Mouse (Mus musculus) megakaryocyte, embryonic 14.5 days (primary cell): ENCODE measurements around the gene Scand1. TPM values are rescaled to one million over a fixed set of nuclear protein-coding genes. Genes with fewer than 3 reads are reported as not detected.
A peak's percentile ranks its signal among the peaks of the same experiment; 100 is the strongest.

ENCODE experiments used
- H3K27me3 ChIP-seq: replicated peaks from 2 replicates; pipeline ENCODE3; 2012; ENCODE audit warnings: inconsistent platforms
- H3K36me3 ChIP-seq: replicated peaks from 2 replicates; pipeline ENCODE3; 2012; ENCODE audit warnings: low read length, inconsistent platforms, mixed read lengths
- H3K4me1 ChIP-seq: 2 replicates; pipeline ENCODE4 v1.6.1; 2012; ENCODE audit warnings: inconsistent platforms
- H3K4me3 ChIP-seq: replicated peaks from 2 replicates; pipeline ENCODE3; 2012; ENCODE audit warnings: moderate library complexity, mild to moderate bottlenecking, inconsistent platforms
- H3K9me3 ChIP-seq: 2 replicates; pipeline ENCODE4 v1.6.1; 2012; ENCODE audit warnings: inconsistent platforms
- FLI1 ChIP-seq: IDR thresholded peaks from 2 replicates; pipeline ENCODE4 v1.6.1; 2012; ENCODE audit warnings: low read length, inconsistent platforms, mixed read lengths
- GATA1 ChIP-seq: IDR thresholded peaks from 3 replicates; pipeline ENCODE4 v1.6.1; 2012; ENCODE audit warnings: mixed read lengths, low read length, inconsistent platforms, borderline replicate concordance
- polyA plus RNA-seq: library from polyadenylated mRNA; stranded (reverse); fragments of >175 nt; gene quantifications from 2 replicates; pipeline ENCODE4 v1.2.3, GENCODE M21; 2012; ENCODE audit warnings: low replicate concordance; ENCODE audit not compliant: insufficient read depth

Gene Scand1
- polyA plus RNA-seq, 1 experiment: 797 TPM

GRCm38 (mm10) chr2:156331446-156331965 is 19.0 kb upstream of the Scand1 start:
- no peak for TF ChIP-seq GATA1
- no peak for TF ChIP-seq FLI1
- Histone ChIP-seq H3K9me3 (peaks cover 16% of the 10 kb centered on the region), H3K36me3 (peaks cover 15% of the 10 kb centered on the region), H3K4me1 (no peaks in the 10 kb centered on the region; the same call in 1 of the 2 replicates), H3K27me3 (peaks cover 33% of the 10 kb centered on the region), H3K4me3 (no peak overlapping the region)

DNA sequence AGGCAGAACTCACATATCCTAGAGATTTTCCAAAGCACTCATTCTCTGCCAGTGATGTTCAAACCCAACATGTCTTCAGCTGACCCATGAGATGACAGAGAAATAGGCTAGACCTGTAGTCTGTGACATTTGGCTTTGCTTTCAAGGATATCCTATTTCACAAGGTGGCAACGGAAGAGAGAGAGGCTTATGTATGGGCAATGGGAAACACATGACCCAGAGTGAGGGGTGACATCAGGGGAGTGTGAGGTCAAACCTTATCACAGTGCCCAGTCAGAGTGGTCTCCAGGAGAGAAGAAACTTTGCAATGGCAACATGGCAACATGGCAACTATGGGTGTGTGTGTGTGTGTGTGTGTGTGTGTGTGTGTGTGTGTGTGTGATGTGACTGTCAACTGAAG is 18.2 kb upstream of the Scand1 start:
- Histone ChIP-seq H3K9me3 (peaks cover 16% of the 10 kb centered on the region), H3K4me3 (no peak overlapping the region), H3K4me1 (no peaks in the 10 kb centered on the region; the same call in 1 of the 2 replicates), H3K36me3 (peaks cover 15% of the 10 kb centered on the region), H3K27me3 (peaks cover 31% of the 10 kb centered on the region)
- TF ChIP-seq GATA1: no peak
- TF ChIP-seq FLI1: no peak

GRCm38 (mm10) chr2:156324681-156325080 is 12.2 kb upstream of the Scand1 start:
- TF ChIP-seq GATA1 (no peak), FLI1 (no peak)
- peaks cover 7% of the 10 kb centered on the region for H3K27me3 ChIP-seq
- H3K36me3 ChIP-seq: peaks cover 27% of the 10 kb centered on the region
- H3K4me1 ChIP-seq: peaks cover 40% of the 10 kb centered on the region
- H3K9me3 ChIP-seq: peaks cover 24% of the 10 kb centered on the region
- peak overlapping the region; percentile 83 for H3K4me3 ChIP-seq

DNA sequence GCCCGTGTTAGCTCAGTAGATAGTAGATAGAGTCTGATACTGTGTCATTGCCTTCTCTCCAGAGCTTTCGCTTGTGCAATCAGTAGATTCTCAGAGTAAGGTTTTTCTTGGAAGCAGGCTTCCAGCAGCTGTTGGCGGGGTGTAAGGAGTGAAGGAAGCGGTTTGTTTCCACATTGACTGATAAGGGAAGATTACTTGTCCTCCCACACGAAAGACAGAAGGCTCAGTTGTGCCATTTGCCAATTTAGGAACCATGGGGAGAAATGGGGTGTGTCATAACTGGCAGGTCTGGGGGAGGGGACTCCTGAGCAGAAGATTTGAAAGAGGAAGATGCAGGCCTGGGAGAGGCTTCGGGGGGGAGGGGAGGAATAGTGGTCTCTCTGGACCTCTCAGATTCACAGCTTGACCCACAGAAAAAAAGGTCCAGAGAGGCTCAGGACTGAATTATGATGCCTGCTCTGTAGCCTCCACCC is 11.6 kb upstream of the Scand1 start:
- H3K36me3 ChIP-seq: peaks cover 27% of the 10 kb centered on the region
- H3K4me1 ChIP-seq: peaks cover 40% of the 10 kb centered on the region
- H3K4me3 ChIP-seq: peak overlapping the region; percentile 83
- peaks cover 18% of the 10 kb centered on the region for H3K9me3 ChIP-seq
- TF ChIP-seq FLI1 (no peak), GATA1 (no peak)
- H3K27me3 ChIP-seq: peaks cover 9% of the 10 kb centered on the region

DNA sequence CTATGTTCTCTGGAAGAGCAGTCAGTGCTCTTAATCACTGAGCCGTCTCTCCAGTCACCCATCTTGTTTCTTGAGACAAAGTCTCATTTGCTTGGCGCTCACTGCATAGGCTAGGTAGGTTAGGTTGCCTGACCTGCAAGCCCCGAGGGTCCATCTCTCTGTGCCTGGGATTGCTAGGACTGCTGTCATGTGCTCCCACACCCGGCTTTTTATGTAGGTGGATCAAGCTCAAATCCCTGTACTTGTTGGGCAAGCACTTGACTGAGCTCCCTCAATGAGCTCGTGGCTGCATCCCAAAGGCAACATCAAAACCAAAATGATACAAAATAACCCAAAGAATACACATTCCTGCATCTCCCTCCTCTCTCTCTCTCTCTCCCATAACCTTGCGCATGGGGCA is 9.0 kb upstream of the Scand1 start:
- peaks cover 16% of the 10 kb centered on the region for H3K36me3 ChIP-seq

DNA sequence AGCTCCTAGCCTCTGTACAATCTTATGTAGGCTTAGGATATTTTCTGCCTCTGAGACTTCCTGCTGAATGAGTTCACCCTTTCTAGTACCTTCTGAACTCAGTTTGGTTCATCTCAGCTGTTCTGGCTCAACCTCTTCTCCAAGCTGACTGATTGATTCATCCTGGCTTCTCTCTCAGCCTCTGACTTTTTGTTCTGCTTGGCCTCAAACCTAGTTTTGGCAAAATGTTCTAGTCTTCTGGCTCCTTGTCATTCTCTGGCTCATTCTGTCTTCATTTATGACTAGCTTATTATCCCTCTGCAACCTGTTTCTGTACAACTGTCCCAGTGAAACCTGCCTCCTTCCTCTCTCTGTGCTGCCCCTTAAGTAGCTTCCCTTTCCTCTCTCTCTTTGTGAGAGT is 6.0 kb upstream of the Scand1 start:
- H3K4me3 ChIP-seq: no peak overlapping the region
- H3K27me3 ChIP-seq: peaks cover 3% of the 10 kb centered on the region
- TF ChIP-seq FLI1 (no peak), GATA1 (no peak)
- peaks cover 27% of the 10 kb centered on the region for H3K36me3 ChIP-seq
- H3K9me3 ChIP-seq: peaks cover 13% of the 10 kb centered on the region
- peaks cover 44% of the 10 kb centered on the region for H3K4me1 ChIP-seq

More for the DNA sequence above, 9.0 kb upstream of the Scand1 start:
- Histone ChIP-seq H3K4me3 (no peak overlapping the region), H3K9me3 (peaks cover 7% of the 10 kb centered on the region), H3K27me3 (peaks cover 1% of the 10 kb centered on the region), H3K4me1 (peaks cover 51% of the 10 kb centered on the region)
- TF ChIP-seq GATA1 (no peak), FLI1 (no peak)

DNA sequence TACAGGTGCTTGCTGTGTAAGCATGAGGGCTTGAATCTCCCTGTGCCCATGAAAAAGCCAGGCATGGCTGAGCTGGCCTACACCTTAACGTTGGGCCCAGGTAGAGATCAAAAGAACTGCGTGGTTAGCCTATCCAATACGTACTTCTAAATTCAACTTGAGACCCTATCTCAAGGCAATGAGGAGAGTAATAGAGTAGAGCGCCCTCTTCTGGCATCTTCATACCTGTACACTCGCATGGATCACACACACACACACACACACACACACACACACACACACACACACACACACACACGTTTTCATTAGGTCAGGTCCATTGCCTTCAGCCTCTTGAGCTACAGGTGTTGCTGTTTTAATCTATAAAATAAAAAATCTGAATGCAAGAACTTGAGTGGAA is 2.3 kb upstream of the Scand1 start:
- Histone ChIP-seq H3K36me3 (peaks cover 22% of the 10 kb centered on the region), H3K9me3 (peaks cover 6% of the 10 kb centered on the region; the same call in 1 of the 2 replicates), H3K27me3 (peaks cover 3% of the 10 kb centered on the region), H3K4me1 (peaks cover 44% of the 10 kb centered on the region), H3K4me3 (no peak overlapping the region)
- TF ChIP-seq GATA1 (no peak), FLI1 (no peak)

DNA sequence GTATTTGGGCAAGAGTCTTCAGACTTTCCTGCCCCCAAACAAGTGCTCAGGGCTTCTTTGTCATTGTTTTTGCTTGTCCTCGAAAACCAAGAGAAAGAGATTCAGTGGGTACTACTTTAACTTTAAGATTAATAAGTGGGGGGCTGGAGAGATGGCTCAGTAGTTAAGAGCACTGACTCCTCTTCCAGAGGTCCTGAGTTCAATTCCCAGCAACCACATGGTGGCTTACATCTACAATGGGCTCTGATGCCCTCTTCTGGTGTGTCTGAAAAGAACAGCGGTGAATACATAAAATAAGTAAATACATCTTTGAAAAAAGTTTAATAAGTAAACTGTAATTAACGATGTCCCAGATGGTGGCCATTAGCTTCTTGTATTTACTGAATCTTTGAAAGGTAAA is 649 bp upstream of the Scand1 start:
- H3K9me3 ChIP-seq: peaks cover 6% of the 10 kb centered on the region; the same call in 1 of the 2 replicates
- TF ChIP-seq GATA1 (no peak), FLI1 (no peak)
- H3K4me3 ChIP-seq: peak overlapping the region; percentile 95

GRCm38 (mm10) chr2:156311841-156312291 is 638 bp downstream of the Scand1 start:
- TF ChIP-seq GATA1: no peak
- no peak; the same call in 1 of the 2 replicates for TF ChIP-seq FLI1
- H3K27me3 ChIP-seq: peaks cover 1% of the 10 kb centered on the region
- H3K4me1 ChIP-seq: peaks cover 33% of the 10 kb centered on the region
- peaks cover 6% of the 10 kb centered on the region; the same call in 1 of the 2 replicates for H3K9me3 ChIP-seq
- H3K36me3 ChIP-seq: peaks cover 34% of the 10 kb centered on the region
- peak overlapping the region; percentile 95 for H3K4me3 ChIP-seq

More for the DNA sequence above, 649 bp upstream of the Scand1 start:
- H3K4me1 ChIP-seq: peaks cover 39% of the 10 kb centered on the region
- H3K27me3 ChIP-seq: peaks cover 1% of the 10 kb centered on the region
- peaks cover 25% of the 10 kb centered on the region for H3K36me3 ChIP-seq

GRCm38 (mm10) chr2:156311441-156311840 is 1.1 kb downstream of the Scand1 start:
- peak overlapping the region; percentile 95 for H3K4me3 ChIP-seq
- H3K27me3 ChIP-seq: peaks cover 1% of the 10 kb centered on the region
- peaks cover 6% of the 10 kb centered on the region; the same call in 1 of the 2 replicates for H3K9me3 ChIP-seq
- peaks cover 39% of the 10 kb centered on the region for H3K36me3 ChIP-seq
- H3K4me1 ChIP-seq: peaks cover 33% of the 10 kb centered on the region
- TF ChIP-seq FLI1 (no peak), GATA1 (no peak)

- TF ChIP-seq GATA1 (no peak), FLI1 (no peak)
- Histone ChIP-seq H3K4me1 (peaks cover 28% of the 10 kb centered on the region), H3K9me3 (peaks cover 6% of the 10 kb centered on the region; the same call in 1 of the 2 replicates), H3K4me3 (no peak overlapping the region), H3K27me3 (peaks cover 1% of the 10 kb centered on the region), H3K36me3 (peaks cover 44% of the 10 kb centered on the region)
These were observed 1.6 kb downstream of the Scand1 start for GRCm38 (mm10) chr2:156310945-156311344.
